Mouse (Mus musculus) E14TG2a.4 (cell line): ENCODE measurements around the gene Foxm1.

Experiments
- CTCF ChIP-seq: conservative IDR thresholded peaks from 2 replicates; pipeline ENCODE4 v1.5.1; 2014; ENCODE audit warnings: low read length
- NANOG ChIP-seq: IDR thresholded peaks from 2 replicates; pipeline ENCODE4 v1.6.1; 2014; ENCODE audit warnings: borderline replicate concordance, low read length, mixed read lengths
- POU5F1 ChIP-seq: IDR thresholded peaks from 2 replicates; pipeline ENCODE4 v1.6.1; 2014; ENCODE audit warnings: low read length, borderline replicate concordance

DNA sequence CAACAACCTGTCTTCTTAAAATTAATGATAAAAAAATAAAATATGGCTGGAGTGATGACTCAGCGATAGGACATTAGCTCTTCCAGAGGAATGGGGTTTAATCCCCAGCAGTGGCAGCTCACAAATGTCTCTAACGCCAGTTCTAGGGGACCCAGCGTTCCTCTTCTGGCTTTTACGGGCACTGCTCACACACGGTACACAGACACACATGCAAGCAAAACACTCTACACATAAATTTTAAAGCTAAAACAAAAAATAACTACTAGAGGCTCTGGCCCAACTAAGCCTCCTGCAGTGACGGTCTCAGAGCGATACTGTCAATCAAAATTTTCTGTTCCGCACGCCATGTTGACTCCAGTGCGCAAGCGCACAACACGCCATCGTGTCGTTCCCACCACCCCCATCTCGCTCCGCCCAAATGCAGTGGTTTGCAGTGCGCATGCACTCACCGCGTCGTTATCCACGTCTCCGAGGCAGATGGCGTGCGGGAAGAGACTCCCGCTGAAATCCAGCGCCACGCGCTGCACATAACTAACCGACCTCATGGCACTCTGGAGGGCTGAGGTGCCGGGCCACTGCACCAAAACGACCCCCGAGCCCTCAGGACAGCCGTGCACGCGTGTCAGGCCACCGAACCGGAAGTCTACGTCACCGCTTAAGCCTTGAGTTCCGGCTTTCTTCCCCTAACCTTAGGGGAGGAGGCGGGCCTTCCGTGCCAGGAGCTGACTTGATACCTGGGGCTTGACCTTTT is 61.7 kb downstream of the Foxm1 start, which contains the start of gene Itfg2:
- no peak for TF ChIP-seq CTCF
- TF ChIP-seq NANOG = no peak
- no peak for TF ChIP-seq POU5F1
